Mouse (Mus musculus) gastrocnemius, adult 8-10 months (tissue): ENCODE results near the gene Lrrfip2. TPM values are rescaled to one million over a fixed set of nuclear protein-coding genes. Genes with fewer than 3 reads are reported as not detected.

Experiments used
- DNase-seq, 2 experiments: peaks; one replicate each; pipeline ENCODE4 v3.0.0; 2022; ENCODE audit warnings: low spot score in 2 of 2
- total RNA-seq, 4 experiments: library from RNA; stranded (reverse); gene quantifications; 2 replicates each; pipeline ENCODE4 v1.2.4; 2022

The Lrrfip2 gene
- total RNA-seq, 4 experiments from 2014 or later = 60.4 to 79.8 (median 70.3) TPM

- no peak for DNase-seq
These were observed 42.2 kb downstream of the Lrrfip2 start for GRCm38 (mm10) chr9:111159562-111159961.

GRCm38 (mm10) chr9:111161213-111161612 lies 43.8 kb downstream of the Lrrfip2 start:
- no peak for DNase-seq

- DNase-seq = no peak
These were observed 49.2 kb downstream of the Lrrfip2 start for GRCm38 (mm10) chr9:111166612-111167011.

GRCm38 (mm10) chr9:111170430-111170829 lies 53.0 kb downstream of the Lrrfip2 start:
- no peak for DNase-seq

GRCm38 (mm10) chr9:111174071-111174470 lies 56.7 kb downstream of the Lrrfip2 start:
- no peak for DNase-seq

- no peak for DNase-seq
These were observed 61.6 kb downstream of the Lrrfip2 start for GRCm38 (mm10) chr9:111178971-111179370.

- no peak for DNase-seq
These were observed 64.8 kb downstream of the Lrrfip2 start for GRCm38 (mm10) chr9:111182176-111182575.

- DNase-seq = no peak
These were observed 67.5 kb downstream of the Lrrfip2 start for GRCm38 (mm10) chr9:111184929-111185328.

- DNase-seq = no peak
These were observed 69.5 kb downstream of the Lrrfip2 start for GRCm38 (mm10) chr9:111186861-111187260.

GRCm38 (mm10) chr9:111188731-111189130 lies 71.3 kb downstream of the Lrrfip2 start:
- DNase-seq = no peak

GRCm38 (mm10) chr9:111193211-111193610 lies 75.8 kb downstream of the Lrrfip2 start:
- DNase-seq = no peak

- no peak for DNase-seq
These were observed 79.7 kb downstream of the Lrrfip2 start for GRCm38 (mm10) chr9:111197116-111197515.

GRCm38 (mm10) chr9:111197712-111198111 lies 80.3 kb downstream of the Lrrfip2 start:
- no peak for DNase-seq

GRCm38 (mm10) chr9:111198332-111198731 lies 80.9 kb downstream of the Lrrfip2 start:
- no peak for DNase-seq

GRCm38 (mm10) chr9:111200208-111200607 lies 82.8 kb downstream of the Lrrfip2 start:
- DNase-seq = no peak

GRCm38 (mm10) chr9:111204601-111205375 lies 87.4 kb downstream of the Lrrfip2 start:
- no peak for DNase-seq

GRCm38 (mm10) chr9:111207683-111208082 lies 90.3 kb downstream of the Lrrfip2 start:
- DNase-seq = no peak

- DNase-seq = no peak
These were observed 90.8 kb downstream of the Lrrfip2 start for GRCm38 (mm10) chr9:111208185-111208584.

- no peak for DNase-seq
These were observed 91.8 kb downstream of the Lrrfip2 start for GRCm38 (mm10) chr9:111209158-111209699.

- DNase-seq = no peak
These were observed 93.0 kb downstream of the Lrrfip2 start for GRCm38 (mm10) chr9:111210412-111210811.

GRCm38 (mm10) chr9:111211122-111212041 lies 94.0 kb downstream of the Lrrfip2 start:
- no peak for DNase-seq

GRCm38 (mm10) chr9:111213501-111213900 lies 96.1 kb downstream of the Lrrfip2 start:
- no peak for DNase-seq
